Mouse (Mus musculus): ENCODE measurements around the gene 4933400A11Rik. TPM values are rescaled to one million over a fixed set of nuclear protein-coding genes. Genes with fewer than 3 reads are reported as not detected.

The 4933400A11Rik gene
- total RNA-seq (2021): not detected

DNA sequence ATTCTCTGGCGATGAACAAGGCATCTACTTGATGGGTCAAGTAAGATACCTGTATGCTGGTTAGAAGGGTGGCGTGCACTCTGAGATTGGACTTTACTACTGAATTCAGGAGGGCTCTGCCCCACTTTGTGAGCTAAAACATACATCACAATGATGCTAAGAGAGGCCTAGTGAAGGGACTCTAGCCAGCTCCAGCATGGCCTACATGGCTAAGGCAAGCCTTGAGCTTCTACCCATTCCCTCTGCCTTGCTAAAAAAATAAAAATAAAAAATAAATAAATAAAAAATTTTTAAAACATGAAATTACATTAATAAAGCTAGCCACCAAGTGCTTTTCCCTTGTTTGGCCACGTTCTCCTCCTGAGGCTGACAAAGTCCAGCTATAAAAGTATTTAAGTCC, at the start of gene 4933400A11Rik:
Gene 4933400A11Rik (minus strand): TSS at position 101 of the 400 bp plus-strand sequence.
- DNase-seq: no peak
- intact Hi-C loops (cut with DNase I): no loop called here

DNA sequence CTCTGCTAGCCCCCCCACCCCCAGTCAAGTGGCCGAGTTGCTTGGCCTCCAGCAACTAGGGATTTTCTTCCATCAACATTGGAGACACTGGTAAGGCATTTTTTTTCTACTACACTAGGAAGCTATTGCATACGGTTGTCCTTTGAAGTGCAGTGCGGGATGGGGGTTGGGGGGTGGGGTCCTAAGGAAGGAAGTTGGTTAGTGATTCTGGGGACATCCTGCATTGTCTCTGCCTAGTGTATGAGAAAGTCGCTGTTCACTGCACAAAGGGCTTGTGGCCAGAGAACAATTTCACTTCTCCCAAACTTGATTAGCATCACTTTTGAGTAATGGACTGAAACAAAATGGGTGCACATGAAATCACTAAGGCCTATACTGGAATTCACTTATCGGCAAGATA, 48.7 kb upstream of the 4933400A11Rik start:
- no peak for DNase-seq
- intact Hi-C loops (cut with DNase I): no loop called here

DNA sequence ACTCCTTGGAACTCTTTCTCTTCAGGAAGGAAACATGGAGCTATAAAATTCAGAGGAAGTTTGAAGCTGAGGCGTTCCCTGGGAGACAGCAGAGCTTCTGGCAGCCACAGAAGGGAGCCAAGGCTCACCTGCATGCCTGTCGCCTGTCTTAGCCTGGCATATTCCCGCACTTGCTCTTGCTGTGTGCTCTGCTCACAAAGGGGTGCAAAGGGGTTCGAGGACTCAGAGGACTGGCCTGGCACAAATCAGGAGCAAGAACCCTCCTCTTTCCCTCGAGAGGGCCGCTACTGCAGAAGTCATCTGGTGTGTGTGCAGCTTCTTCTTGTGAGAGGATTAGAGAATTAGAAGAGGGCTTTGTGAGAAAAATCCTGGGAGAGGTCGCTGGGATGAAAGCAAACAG, 48.3 kb upstream of the 4933400A11Rik start:
- no peak for DNase-seq
- intact Hi-C loops (cut with DNase I): no loop called here

DNA sequence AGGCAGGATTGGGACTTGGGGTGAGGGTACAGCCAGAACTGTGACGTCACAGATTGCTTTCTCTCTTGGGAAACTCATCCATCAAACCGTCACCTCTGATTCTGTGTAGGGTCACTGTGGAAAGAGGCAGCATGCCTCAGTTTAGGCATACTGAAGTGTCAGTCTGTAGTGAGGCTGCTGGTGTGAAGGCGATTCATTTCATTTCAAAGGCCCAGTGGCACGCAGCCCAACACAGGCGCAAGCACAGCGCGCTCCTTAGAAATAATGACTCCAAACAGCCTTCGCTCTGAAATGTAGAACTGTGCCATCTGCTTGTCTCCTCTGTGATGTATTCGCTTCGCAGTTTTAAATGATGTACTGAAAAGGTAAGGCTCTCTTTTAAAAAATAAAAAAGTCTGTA, 47.5 kb upstream of the 4933400A11Rik start:
- DNase-seq: no peak
- intact Hi-C loops (cut with DNase I): no loop called here

DNA sequence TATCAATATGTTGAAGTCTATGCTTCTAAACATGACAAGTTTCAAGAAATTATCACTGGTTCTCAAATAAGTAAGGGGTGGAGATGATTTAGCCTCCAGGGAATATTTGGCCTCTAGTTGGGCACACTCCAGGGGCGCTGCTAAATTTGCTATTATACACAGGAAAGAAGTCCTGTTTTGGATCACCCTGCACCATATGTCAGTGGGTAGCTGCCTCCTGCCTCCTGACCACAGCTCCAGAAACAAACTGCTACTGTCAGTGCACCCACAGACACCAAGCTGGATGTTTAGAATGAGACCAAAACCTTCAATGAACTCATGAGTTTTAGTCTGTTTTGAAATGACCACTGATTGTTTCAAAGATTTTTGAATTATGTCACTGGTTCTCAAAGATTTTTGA, 34.2 kb upstream of the 4933400A11Rik start:
- intact Hi-C loops (cut with DNase I): no loop called here
- DNase-seq: no peak

DNA sequence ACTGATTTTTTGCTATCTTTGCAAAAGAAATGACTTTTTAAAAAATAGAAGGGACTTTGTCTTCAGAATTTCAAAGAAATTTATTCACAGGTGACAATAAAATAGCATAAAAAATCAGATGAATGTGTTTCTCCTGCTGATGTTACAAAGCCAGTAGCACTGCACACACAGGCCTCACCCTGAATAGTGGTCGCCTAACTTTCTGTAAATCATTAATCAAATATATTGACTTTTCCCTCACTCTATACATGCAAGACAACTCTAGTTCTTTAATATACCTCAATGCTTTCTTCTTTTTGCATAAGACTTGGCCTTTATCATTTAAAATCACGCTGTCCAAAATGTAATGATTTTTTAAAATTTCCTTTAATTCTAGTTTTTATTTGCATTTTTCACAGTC, 32.3 kb upstream of the 4933400A11Rik start:
- DNase-seq: no peak
- intact Hi-C loops (cut with DNase I): no loop called here

DNA sequence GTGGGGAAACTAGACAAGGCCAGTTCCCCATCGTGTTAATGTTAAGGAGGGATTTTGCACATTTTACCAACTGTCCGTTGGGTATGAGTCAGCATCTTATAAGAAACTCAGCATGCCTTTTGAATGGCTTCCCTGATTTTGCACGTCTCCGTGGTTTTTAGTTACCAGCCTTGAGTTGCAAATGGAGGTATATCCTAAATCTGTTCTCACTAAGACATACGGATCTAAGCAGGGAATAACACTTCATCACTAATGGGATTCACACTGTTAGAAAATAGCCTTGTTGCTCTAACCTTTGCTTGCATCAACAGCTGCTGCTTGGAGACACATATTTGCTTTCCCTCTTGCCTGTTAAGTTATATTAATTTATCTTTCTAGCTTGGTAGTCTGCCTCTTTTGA, 31.9 kb upstream of the 4933400A11Rik start:
- DNase-seq: no peak
- intact Hi-C loops (cut with DNase I): no loop called here

DNA sequence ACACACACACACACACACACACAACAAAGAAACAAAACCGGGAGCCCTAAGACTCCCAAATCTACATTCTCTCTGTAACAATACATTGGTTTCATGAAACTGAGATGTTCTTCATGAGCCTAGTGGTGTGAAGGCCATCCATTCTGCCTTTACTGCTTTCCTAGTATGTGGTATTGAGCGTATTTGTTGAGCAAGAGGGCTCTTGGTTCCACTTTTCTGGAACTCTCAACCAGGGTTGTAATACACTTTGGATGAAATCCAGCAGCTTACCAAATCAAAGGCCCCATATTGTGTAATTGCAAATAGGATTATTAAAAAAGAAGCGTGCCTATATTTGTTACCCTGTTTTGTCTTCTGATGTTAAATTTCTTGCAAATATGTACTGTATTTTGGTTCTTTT, 28.3 kb upstream of the 4933400A11Rik start:
- DNase-seq: no peak
- intact Hi-C loops (cut with DNase I): no loop called here

DNA sequence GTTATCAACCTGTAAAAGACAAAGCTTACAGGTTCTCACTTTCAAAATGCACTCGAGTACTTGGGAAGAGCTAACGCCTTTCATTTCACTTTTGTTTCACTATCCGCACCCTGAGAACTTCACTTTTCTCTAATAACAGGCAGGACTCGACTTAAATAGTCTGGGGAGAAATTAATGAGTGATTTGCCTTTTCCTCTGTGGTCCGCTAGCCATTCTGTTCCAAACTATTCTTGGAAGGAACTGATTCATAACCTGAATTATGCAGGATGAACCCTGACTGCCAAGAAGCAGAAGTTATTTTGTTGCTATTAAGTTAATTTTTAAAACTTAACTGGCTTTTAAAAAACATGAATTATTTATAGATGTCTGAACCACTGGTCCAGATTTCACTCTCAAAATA, 26.4 kb upstream of the 4933400A11Rik start:
- intact Hi-C loops (cut with DNase I): no loop called here
- no peak for DNase-seq

DNA sequence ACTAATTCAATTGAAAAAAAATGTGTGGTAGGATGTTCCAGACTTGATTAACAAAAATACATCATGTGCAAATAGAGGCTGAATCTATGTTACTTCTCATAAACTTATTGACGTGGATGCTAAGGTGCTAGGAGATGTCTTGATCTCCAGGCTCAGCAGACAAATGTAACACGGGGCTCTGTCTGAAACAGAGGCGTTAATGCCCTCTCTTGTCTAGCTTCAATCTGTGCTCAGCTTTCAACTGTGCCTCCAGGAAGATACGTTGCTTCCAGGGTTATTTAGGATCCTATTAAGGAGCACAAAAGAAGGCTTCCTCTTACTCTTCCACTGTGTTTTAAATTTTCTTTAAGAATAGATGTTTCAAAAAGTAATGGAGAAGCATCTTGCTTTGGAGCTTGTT, 20.8 kb upstream of the 4933400A11Rik start:
- intact Hi-C loops (cut with DNase I): no loop called here
- DNase-seq: no peak

DNA sequence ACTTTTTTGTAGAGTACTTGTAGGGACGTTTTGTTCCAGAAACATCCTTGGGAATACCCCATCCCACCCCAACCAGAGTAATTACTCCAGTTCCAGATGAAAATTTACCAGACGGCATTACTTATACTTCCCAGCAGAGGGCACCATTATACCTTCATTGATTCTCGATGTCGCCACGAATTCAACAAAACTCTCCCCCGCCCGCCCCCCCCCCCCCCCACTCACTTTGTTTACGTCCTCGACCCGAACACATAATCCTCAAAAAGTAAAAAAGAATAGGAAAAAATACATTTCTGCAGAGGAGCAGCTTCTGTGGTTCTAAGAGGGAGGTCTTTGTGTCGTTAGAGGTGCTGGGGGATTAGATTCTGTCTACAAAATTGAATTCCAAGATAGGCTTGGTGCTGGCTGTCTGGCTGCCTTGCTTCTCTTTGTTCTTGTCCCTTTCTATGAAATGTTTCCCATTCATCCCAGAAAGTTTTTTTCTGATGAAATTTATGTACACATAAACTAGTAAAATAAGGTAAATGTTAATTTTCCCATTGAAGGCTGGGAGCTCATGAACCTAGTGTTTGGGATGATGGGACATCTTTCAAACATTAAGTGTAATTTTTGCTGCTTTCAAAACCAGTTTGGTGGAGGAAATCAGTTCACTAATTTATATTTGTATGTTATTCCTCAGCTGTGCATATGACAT, 19.7 kb upstream of the 4933400A11Rik start:
- DNase-seq: peak; percentile 29 to 74
- intact Hi-C loops (cut with DNase I): loop anchor here (5.0 to 10.0 kb wide), 2 partner anchors 83 to 474 kb away; partner anchors contain the start of gene Hccs

DNA sequence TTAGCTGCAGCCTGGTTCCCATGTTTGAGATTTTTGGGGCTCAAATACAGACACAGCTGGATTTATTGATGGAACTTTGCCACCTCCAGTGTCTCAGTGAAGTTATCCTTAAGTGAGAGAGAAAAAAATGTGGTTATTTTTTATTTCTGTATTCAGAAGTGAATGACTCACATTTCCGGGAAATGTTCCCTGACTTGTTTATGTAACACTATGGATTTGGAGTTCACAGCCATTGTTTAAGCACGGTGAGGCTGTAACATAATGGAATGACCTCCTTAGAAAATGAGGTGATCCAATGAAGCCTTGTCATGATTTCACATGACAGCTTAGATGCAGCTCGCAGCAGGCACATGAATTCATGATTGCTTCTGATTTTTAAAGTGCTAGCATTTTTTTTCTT, 17.7 kb upstream of the 4933400A11Rik start:
- intact Hi-C loops (cut with DNase I): loop anchor here (5.0 to 10.0 kb wide), 2 partner anchors 85 to 472 kb away; partner anchors contain the start of gene Hccs
- peak in 1 of 2 experiments; percentile 15 for DNase-seq

DNA sequence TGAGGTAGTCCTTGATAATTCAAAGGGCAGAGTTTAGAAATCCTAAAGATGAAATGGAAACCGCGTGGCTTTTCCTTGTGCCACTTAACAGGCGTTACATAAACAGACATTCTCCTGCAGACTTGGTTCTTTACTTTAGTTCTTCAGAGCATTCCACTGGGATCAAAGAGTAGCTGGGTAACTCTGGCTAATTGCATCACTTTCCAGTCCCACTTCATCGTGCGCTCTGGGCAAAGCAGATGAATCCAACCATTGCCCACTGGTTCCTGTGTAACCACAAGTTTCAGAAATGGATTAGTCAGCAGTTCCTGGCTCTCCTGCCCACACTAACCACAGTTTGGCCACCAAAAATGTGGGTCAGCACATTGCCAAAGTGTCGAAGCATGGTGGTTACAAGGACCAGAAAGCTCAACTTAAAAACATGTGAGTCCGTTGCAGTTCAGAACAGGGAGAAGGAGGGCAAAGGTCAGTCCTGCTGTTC, 15.4 kb upstream of the 4933400A11Rik start:
- peak in 1 of 2 experiments; percentile 13 for DNase-seq

DNA sequence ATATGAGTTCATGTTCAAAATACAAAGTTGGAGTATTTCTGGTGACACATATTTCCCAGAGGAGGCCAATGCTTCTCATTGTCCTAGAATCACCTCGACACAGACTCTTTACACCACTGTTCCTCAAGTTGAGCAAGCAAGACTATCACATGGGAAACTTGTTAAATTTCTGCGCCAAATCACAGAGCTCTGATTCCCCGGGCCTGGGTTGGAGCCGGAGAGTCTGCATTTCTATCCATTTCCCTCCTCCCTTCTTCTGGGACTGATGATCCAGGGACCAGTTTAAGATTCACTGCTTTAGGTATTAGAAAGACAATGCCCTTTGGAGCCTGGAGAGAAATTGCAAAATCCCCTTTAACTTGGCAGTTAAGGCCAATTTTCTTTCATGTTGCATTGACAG, 15.0 kb upstream of the 4933400A11Rik start:
- intact Hi-C loops (cut with DNase I): loop anchor here (10.0 kb wide), 1 partner anchor 470 kb away; the partner anchor contains the start of gene Hccs
- no peak for DNase-seq

More for the DNA sequence above, 15.4 kb upstream of the 4933400A11Rik start:
- intact Hi-C loops (cut with DNase I): loop anchor here (5.0 to 10.0 kb wide), 2 partner anchors 87 to 470 kb away; partner anchors contain the start of gene Hccs

DNA sequence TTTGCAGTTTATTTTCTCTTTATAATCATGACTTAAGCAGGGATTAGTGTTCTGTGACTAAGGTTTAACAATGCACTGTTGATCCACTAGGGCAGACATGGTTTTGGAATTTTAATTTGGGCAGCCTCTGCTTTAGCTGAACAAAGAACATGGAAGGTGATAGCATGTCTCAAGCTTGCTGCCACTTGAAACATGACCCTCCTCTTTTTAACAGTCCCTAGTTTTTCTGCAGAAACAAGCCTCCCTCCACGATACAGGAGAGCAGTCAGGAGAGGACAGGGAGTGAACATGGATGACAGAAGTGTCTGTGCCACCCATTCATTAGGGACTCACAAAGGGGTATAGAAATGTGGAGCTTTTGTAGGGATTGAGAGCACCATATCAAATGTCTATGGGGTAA, 13.4 kb upstream of the 4933400A11Rik start:
- DNase-seq: no peak
- intact Hi-C loops (cut with DNase I): loop anchor here (10.0 kb wide), 1 partner anchor 468 kb away; the partner anchor contains the start of gene Hccs

DNA sequence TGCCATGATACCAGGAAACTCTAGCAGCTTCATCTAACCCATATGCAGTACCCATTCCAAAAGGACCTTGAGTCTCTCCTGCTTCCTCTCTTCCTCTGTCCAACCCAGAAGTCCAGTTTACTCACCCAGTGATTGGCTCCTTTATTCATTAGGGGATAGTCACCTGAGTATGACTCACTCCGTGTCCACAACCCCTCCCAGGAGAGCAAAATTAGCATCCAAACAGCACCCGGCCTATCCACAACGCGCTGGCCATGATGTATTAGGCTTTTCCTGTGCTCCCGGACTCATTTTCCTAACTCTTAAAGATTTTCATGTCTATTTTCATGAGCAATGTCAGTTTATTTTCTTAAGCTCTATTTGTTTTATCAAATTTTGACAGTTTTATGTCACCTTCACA, 10.3 kb upstream of the 4933400A11Rik start:
- no peak for DNase-seq
- intact Hi-C loops (cut with DNase I): loop anchor here (10.0 kb wide), 1 partner anchor 465 kb away; the partner anchor contains the start of gene Hccs

DNA sequence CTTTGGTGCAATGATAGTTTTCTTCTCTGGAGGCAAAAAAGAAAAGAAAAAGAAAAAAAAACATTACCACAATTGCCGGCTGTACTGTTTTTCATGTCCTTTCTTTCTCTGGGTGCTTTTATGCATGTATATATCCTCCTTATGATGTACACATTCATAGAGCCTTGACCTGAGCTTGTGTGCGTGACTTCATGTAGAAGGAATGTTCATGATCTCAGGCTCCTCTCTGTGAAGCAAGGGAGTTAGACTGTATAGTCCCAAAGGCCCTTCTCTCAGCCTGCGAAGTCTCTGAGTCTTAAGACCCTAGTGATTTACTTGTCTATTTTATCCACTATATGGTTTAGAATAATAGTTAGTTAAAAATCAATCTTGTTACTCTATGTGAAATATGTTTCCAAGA, 21.4 kb downstream of the 4933400A11Rik start:
- no peak for DNase-seq
- intact Hi-C loops (cut with DNase I): no loop called here

DNA sequence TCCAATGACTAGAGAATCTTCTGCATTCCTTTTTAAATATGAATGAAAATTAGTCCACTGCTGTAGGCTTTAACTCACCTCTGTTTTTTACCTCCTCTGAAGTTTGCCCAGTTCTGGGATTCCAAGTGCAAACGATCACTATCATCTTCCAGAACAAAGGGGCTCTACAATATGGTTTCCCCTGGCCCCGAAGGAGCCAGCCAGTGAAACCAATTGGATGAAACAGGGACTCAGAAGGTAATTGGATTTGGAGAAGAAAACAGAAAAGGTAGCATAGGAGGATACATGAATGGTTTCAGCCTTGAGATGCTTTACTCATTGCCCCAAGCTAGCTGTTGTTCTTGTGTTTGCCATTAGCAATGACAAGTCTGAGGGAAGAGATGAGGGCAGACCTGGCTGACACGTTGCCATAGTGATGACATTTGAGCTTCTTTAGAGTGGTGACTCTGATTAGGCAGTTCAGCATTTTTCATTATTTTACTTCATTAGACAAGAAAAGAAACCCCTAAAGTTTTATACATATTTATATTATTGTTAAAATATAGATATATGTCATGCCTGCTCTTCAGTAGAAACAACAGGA, 44.0 kb downstream of the 4933400A11Rik start:
- no peak for DNase-seq
- intact Hi-C loops (cut with DNase I): no loop called here
